ENCODE assay signal across 34 mouse cellular contexts in the genomic region with DNA sequence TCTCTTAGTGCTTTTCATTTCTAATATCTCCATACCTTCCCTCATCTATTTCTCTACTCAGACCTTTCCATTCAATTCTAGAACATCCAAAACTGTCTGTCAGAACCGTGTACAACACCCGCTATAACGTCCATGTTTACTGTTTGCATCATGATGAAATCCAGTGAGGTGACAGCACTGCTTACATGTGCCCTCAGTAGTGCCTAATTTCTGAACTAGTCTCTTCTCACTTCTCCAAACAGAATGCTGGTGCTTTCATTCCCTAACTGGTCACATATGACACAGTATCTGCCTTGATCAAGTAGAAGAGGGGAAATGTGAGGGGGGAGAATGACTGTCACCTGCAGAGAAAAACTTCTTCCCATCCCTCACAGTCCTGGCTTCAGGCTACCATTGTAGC.
"Had no signal": no experiment of that assay in that cellular context is flagged by ENCODE, and none has a peak within 500 bp of the region (broad histone marks: within the 10 kb centered on the region; RNA-seq: fewer than 3 reads in every experiment).

No protein-coding gene starts in this region.

- H3K36me3 ChIP-seq: heart, embryonic 12.5 days; heart, embryonic 15.5 days; hindbrain, embryonic 10.5 days; hindbrain, embryonic 12.5 days; hindbrain, embryonic 13.5 days; hindbrain, embryonic 15.5 days; intestine, embryonic 15.5 days; kidney, embryonic 15.5 days had no signal

- H3K9me3 ChIP-seq: heart, embryonic 12.5 days; heart, embryonic 13.5 days; heart, embryonic 15.5 days; hindbrain, embryonic 10.5 days; hindbrain, embryonic 12.5 days; hindbrain, embryonic 13.5 days; hindbrain, embryonic 15.5 days; intestine, embryonic 15.5 days; kidney, embryonic 15.5 days had no signal

- H3K4me1 ChIP-seq: heart, embryonic 13.5 days; heart, embryonic 15.5 days; hindbrain, embryonic 10.5 days; hindbrain, embryonic 12.5 days; hindbrain, embryonic 13.5 days; hindbrain, embryonic 15.5 days; intestine, embryonic 15.5 days had no signal

- H3K27ac ChIP-seq: heart, embryonic 13.5 days; heart, embryonic 15.5 days; hindbrain, embryonic 10.5 days; hindbrain, embryonic 12.5 days; hindbrain, embryonic 13.5 days; hindbrain, embryonic 14.5 days; hindbrain, embryonic 15.5 days; hindbrain, postnatal 0 days; intestine, embryonic 15.5 days; kidney, embryonic 15.5 days; kidney, postnatal 0 days; layer of hippocampus, adult 2 months; left cerebral cortex, adult 2 months had no signal

- H3K9ac ChIP-seq: heart, embryonic 12.5 days; heart, embryonic 13.5 days; heart, embryonic 15.5 days; hindbrain, embryonic 12.5 days; hindbrain, embryonic 13.5 days; hindbrain, embryonic 14.5 days; hindbrain, embryonic 15.5 days; intestine, embryonic 15.5 days; kidney, embryonic 15.5 days had no signal

- H3K27me3 ChIP-seq: heart, embryonic 12.5 days; heart, embryonic 13.5 days; heart, embryonic 15.5 days; hindbrain, embryonic 12.5 days; hindbrain, embryonic 13.5 days; hindbrain, embryonic 15.5 days; intestine, embryonic 15.5 days; kidney, embryonic 15.5 days had no signal

- DNase-seq: heart, postnatal 10 days; heart, postnatal 14 days; heart, postnatal 36 days; heart, postnatal 4 days; kidney, adult 11 months; kidney, adult 18-20 months; kidney, adult 2 months; kidney, adult 8-10 months; kidney, adult 9 months; kidney, postnatal 10 days; kidney, postnatal 14 days; kidney, postnatal 25 days; kidney, postnatal 36 days; kidney, postnatal 4 days; layer of hippocampus, adult 9-11 months; layer of hippocampus, postnatal 36 days had no signal

- ATAC-seq: hindbrain, embryonic 16.5 days; hindbrain, postnatal 0 days; inflammation-experienced regulatory T-cells, adult 6 months; intestine, embryonic 15.5 days; intestine, embryonic 16.5 days; intestine, postnatal 0 days had no signal

- H3K4me2 ChIP-seq: heart, embryonic 12.5 days; heart, embryonic 13.5 days; heart, embryonic 15.5 days; hindbrain, embryonic 12.5 days; hindbrain, embryonic 13.5 days; hindbrain, embryonic 14.5 days; hindbrain, embryonic 15.5 days; intestine, embryonic 15.5 days; kidney, embryonic 15.5 days had no signal

- H3K4me3 ChIP-seq: heart, embryonic 12.5 days; heart, embryonic 13.5 days; heart, embryonic 15.5 days; hindbrain, embryonic 10.5 days; hindbrain, embryonic 12.5 days; hindbrain, embryonic 13.5 days; hindbrain, embryonic 15.5 days; intestine, embryonic 15.5 days; kidney, embryonic 15.5 days; layer of hippocampus, adult 2 months; left cerebral cortex, adult 2 months had no signal
